9 mouse cellular contexts compared by ENCODE assay signal in genomic region chr5:96373106-96373505, GRCm38 (mm10). TPM values are rescaled to one million over a fixed set of nuclear protein-coding genes. Genes with fewer than 3 reads are reported as not detected.
A peak's percentile ranks its signal among the peaks of the same experiment; 100 is the strongest.
DNase-seq lines count a peak whose midpoint lies in the region; ATAC-seq and TF ChIP-seq lines count a peak whose summit lies in the region.
"Had no signal": no experiment of that assay in that cellular context is flagged by ENCODE, and none has a peak within 500 bp of the region (broad histone marks: within the 10 kb centered on the region; RNA-seq: fewer than 3 reads in every experiment).

No protein-coding gene starts in this region.

- peak overlapping the region; percentile 73 for H3K4me3 ChIP-seq in layer of hippocampus, adult 2 months
- peak overlapping the region; percentile 62; the same call in 1 of the 2 replicates for H3K4me3 ChIP-seq in embryonic fibroblast, embryonic 13.5 days (ENCODE audit: insufficient read depth, low read length)
- peak overlapping the region; percentile 54 for H3K4me3 ChIP-seq in intestine, embryonic 15.5 days (replicated peaks)
- peak overlapping the region; percentile 61 for H3K4me3 ChIP-seq in neural tube, embryonic 14.5 days (ENCODE audit: low read depth, low read length)

- no peak for TF ChIP-seq CTCF in layer of hippocampus, adult 2 months (conservative IDR thresholded peaks at IDR 0.05)
- no peak for TF ChIP-seq CTCF in embryonic fibroblast, embryonic 13.5 days (IDR thresholded peaks at IDR 0.05; ENCODE audit: borderline replicate concordance, insufficient read depth, low read length)

- no peak for DNase-seq in layer of hippocampus, adult 2 months (ENCODE audit: low spot score in 2 of 2)
- DNase-seq in layer of hippocampus, postnatal 36 days, result no peak
- no peak for DNase-seq in right cerebral cortex, postnatal 4 days

- TF ChIP-seq POLR2A in embryonic fibroblast, embryonic 13.5 days (IDR thresholded peaks at IDR 0.05; ENCODE audit: low read depth, low read length), result no peak

- 31% methylated on average over 6 of the region's 6 CpGs for WGBS in intestine, embryonic 15.5 days
- WGBS in neural tube, embryonic 14.5 days, result 37% methylated on average over 6 of the region's 6 CpGs

- ATAC-seq in intestine, embryonic 15.5 days, result peak; percentile 1; the same call in 1 of the 2 replicates
- 0 out of 2 replicates have a peak, but pooled peaks have one; percentile 1 for ATAC-seq in neural tube, embryonic 14.5 days (ENCODE audit: low read depth)
- ATAC-seq in activated CD4-positive, CD25-positive, alpha-beta regulatory T cell, adult 4 months, result no peak
- no peak for ATAC-seq in erythroid progenitor cell, adult 5-6 weeks (replicated peaks; ENCODE audit: low FRiP score, poor library complexity, severe bottlenecking)

- H3K4me1 ChIP-seq in embryonic fibroblast, embryonic 13.5 days (ENCODE audit: control insufficient read depth, insufficient read depth, low read length), result no peaks in the 10 kb centered on the region
- H3K4me1 ChIP-seq in intestine, embryonic 15.5 days (replicated peaks), result peaks cover 15% of the 10 kb centered on the region; the same call in 1 of the 2 replicates
- no peaks in the 10 kb centered on the region for H3K4me1 ChIP-seq in neural tube, embryonic 14.5 days (ENCODE audit: control insufficient read depth, insufficient read depth, low read length)

- no peaks in the 10 kb centered on the region for H3K9me3 ChIP-seq in intestine, embryonic 15.5 days
- no peaks in the 10 kb centered on the region for H3K9me3 ChIP-seq in neural tube, embryonic 14.5 days (ENCODE audit: control insufficient read depth, low read length)

- H3K27me3 ChIP-seq in intestine, embryonic 15.5 days (replicated peaks), result no peaks in the 10 kb centered on the region
- H3K27me3 ChIP-seq in neural tube, embryonic 14.5 days (ENCODE audit: control insufficient read depth, insufficient read depth, low read length), result no peaks in the 10 kb centered on the region

- H3K4me2 ChIP-seq in intestine, embryonic 15.5 days (replicated peaks), result peak overlapping the region; percentile 90
- H3K4me2 ChIP-seq in neural tube, embryonic 14.5 days (ENCODE audit: low read depth, low read length), result peak overlapping the region; percentile 96

- H3K36me3 ChIP-seq in intestine, embryonic 15.5 days, result no peaks in the 10 kb centered on the region
- H3K36me3 ChIP-seq in neural tube, embryonic 14.5 days (ENCODE audit: control insufficient read depth, insufficient read depth, low read length), result no peaks in the 10 kb centered on the region

- H3K27ac ChIP-seq in layer of hippocampus, adult 2 months, result peak overlapping the region; percentile 82; the same call in 1 of the 2 replicates
- no peak overlapping the region for H3K27ac ChIP-seq in embryonic fibroblast, embryonic 13.5 days (ENCODE audit: insufficient read depth, low read length)
- H3K27ac ChIP-seq in intestine, embryonic 15.5 days, result 0 out of 2 replicates have a peak overlapping the region, but pooled peaks have one; percentile 75
- H3K27ac ChIP-seq in neural tube, embryonic 14.5 days (ENCODE audit: low read depth, low read length), result 0 out of 2 replicates have a peak overlapping the region, but pooled peaks have one; percentile 22

- peak overlapping the region; percentile 63; the same call in 1 of the 2 replicates for H3K9ac ChIP-seq in intestine, embryonic 15.5 days
- peak overlapping the region; percentile 50; the same call in 1 of the 2 replicates for H3K9ac ChIP-seq in neural tube, embryonic 14.5 days (replicated peaks; ENCODE audit: low read depth, low read length)

RNA-seq across cellular contexts. Expression of gene Fras1, which starts 0.6 kb away (rescaled TPM):
- 10 to 100 TPM; 11.6 to 12.4 TPM for total RNA-seq in layer of hippocampus, adult 2 months (2021)
- total RNA-seq in layer of hippocampus, postnatal 36 days (2021), result 10 to 100 TPM; 11.4 to 13.4 TPM
- polyA plus RNA-seq in embryonic fibroblast, embryonic 13.5 days (2011; ENCODE audit: insufficient read length, low read depth, missing spikeins), result 1.2 and 2.2 TPM in 2 replicates
- 17.0 and 18.3 TPM in 2 replicates for polyA plus RNA-seq in intestine, embryonic 15.5 days (2015; fragmentation: Nextera tagmentation; extraction: Ambion mirVana)
- 5.7 and 8.6 TPM in 2 replicates for polyA plus RNA-seq in neural tube, embryonic 14.5 days (2014; fragmentation: Nextera tagmentation; extraction: Ambion mirVana)
- polyA plus RNA-seq in activated CD4-positive, CD25-positive, alpha-beta regulatory T cell, adult 4 months (2017; shearing (Covaris generic)), result under 1 TPM in 1 of 2 experiments, not detected in 1; 0.22 TPM
- total RNA-seq in erythroid progenitor cell, adult 5-6 weeks (2015; ENCODE audit: low replicate concordance), result not detected in 2 replicates
- not detected in 2 replicates for total RNA-seq in erythroid progenitor cell, adult 5-6 weeks (2017; ENCODE audit: low replicate concordance)
- total RNA-seq: granulocyte monocyte progenitor cell, adult 5-6 weeks had no signal

Comparison
In these comparisons a context has a peak if more than half of its experiments do, and no peak if none do; other contexts are left out.
1. ATAC-seq: peak in intestine, embryonic 15.5 days (single experiment) and neural tube, embryonic 14.5 days (single experiment); none in activated CD4-positive, CD25-positive, alpha-beta regulatory T cell, adult 4 months (single experiment) and erythroid progenitor cell, adult 5-6 weeks (single experiment).
2. Peak in every context shown above with its lines, with median percentiles within 50 percentile points of each other: H3K4me3 ChIP-seq.